Mouse (Mus musculus) C2C12 (cell line): ENCODE data around the gene Fars2. TPM values are rescaled to one million over a fixed set of nuclear protein-coding genes. Genes with fewer than 3 reads are reported as not detected.

Source experiments
- H3K27me3 ChIP-seq: one replicate; pipeline ENCODE4 v1.6.1; 2011; ENCODE audit not compliant: control insufficient read depth, insufficient read depth, insufficient read length
- H3K36me3 ChIP-seq: one replicate; pipeline ENCODE4 v1.6.1; 2011; ENCODE audit not compliant: control insufficient read depth, insufficient read depth
- H3K4me3 ChIP-seq: one replicate; pipeline ENCODE4 v1.5.1; 2011; ENCODE audit warnings: mild to moderate bottlenecking, control low read depth; ENCODE audit not compliant: poor library complexity, insufficient read depth, severe bottlenecking
- H3K79me2 ChIP-seq: one replicate; pipeline ENCODE4 v1.6.1; 2011; ENCODE audit not compliant: control insufficient read depth, insufficient read depth
- H3K79me3 ChIP-seq: one replicate; pipeline ENCODE4 v1.6.1; 2011; ENCODE audit warnings: low read depth, control low read depth
- H3ac ChIP-seq: one replicate; pipeline ENCODE3; 2011; ENCODE audit warnings: low read depth; ENCODE audit not compliant: control insufficient read depth, insufficient read length
- CEBPB ChIP-seq: IDR thresholded peaks from one replicate; pipeline ENCODE4 v1.6.1; 2011; ENCODE audit warnings: low read depth, mild to moderate bottlenecking, control low read depth, moderate library complexity
- CTCF ChIP-seq: IDR thresholded peaks from one replicate; pipeline ENCODE4 v1.5.1; 2011; ENCODE audit not compliant: control insufficient read depth, insufficient read depth, insufficient read length
- FOSL1 ChIP-seq: IDR thresholded peaks from one replicate; pipeline ENCODE4 v1.8.0; 2011; ENCODE audit warnings: mild to moderate bottlenecking, low read length; ENCODE audit not compliant: poor library complexity, insufficient read depth, severe bottlenecking
- MAX ChIP-seq: IDR thresholded peaks from one replicate; pipeline ENCODE4 v1.6.1; 2011; ENCODE audit warnings: mild to moderate bottlenecking, control low read depth
- MYOD1 ChIP-seq: IDR thresholded peaks from one replicate; pipeline ENCODE4 v1.6.1; 2011; ENCODE audit warnings: low read depth; ENCODE audit not compliant: control insufficient read depth, insufficient read length
- MYOG ChIP-seq: IDR thresholded peaks from one replicate; pipeline ENCODE4 v1.6.1; 2011; ENCODE audit not compliant: control insufficient read depth, insufficient read length; ENCODE audit errors: extremely low read depth
- USF1 ChIP-seq: IDR thresholded peaks from one replicate; pipeline ENCODE4 v1.6.1; 2011; ENCODE audit warnings: low read depth, mild to moderate bottlenecking, control low read depth, moderate library complexity
- polyA plus RNA-seq: library from polyadenylated mRNA; unstranded; fragments of >200 nt; fragmentation: generic; extraction: Trizol; gene quantifications from one replicate; pipeline ENCODE4 v1.2.1, GENCODE M21; 2012; ENCODE audit warnings: missing spikeins

The Fars2 gene
- polyA plus RNA-seq, 1 experiment: 25.9 TPM

GRCm38 (mm10) chr13:36467849-36468248 is 350.6 kb downstream of the Fars2 start:
- Histone ChIP-seq H3K4me3 (no peak overlapping the region), H3K79me2 (no peaks in the 10 kb centered on the region), H3K79me3 (no peaks in the 10 kb centered on the region), H3K36me3 (no peaks in the 10 kb centered on the region), H3ac (no peak overlapping the region), H3K27me3 (no peaks in the 10 kb centered on the region)
- no peak for TF ChIP-seq USF1
- no peak for TF ChIP-seq MAX
- no peak for TF ChIP-seq MYOG
- no peak for TF ChIP-seq MYOD1
- no peak for TF ChIP-seq FOSL1
- TF ChIP-seq CTCF: no peak
- TF ChIP-seq CEBPB: no peak

- no peaks in the 10 kb centered on the region for H3K36me3 ChIP-seq
- no peak overlapping the region for H3K4me3 ChIP-seq
- H3K79me2 ChIP-seq: no peaks in the 10 kb centered on the region
- no peaks in the 10 kb centered on the region for H3K79me3 ChIP-seq
- TF ChIP-seq MAX: no peak
- no peak for TF ChIP-seq MYOD1
- no peak for TF ChIP-seq CEBPB
- TF ChIP-seq USF1: no peak
- TF ChIP-seq FOSL1: no peak
- TF ChIP-seq MYOG: no peak
- TF ChIP-seq CTCF: no peak
- H3ac ChIP-seq: no peak overlapping the region
- H3K27me3 ChIP-seq: no peaks in the 10 kb centered on the region
Observed at GRCm38 (mm10) chr13:36468963-36469362, 351.8 kb downstream of the Fars2 start.

GRCm38 (mm10) chr13:36469412-36470125 is 352.4 kb downstream of the Fars2 start:
- TF ChIP-seq MAX: no peak
- TF ChIP-seq MYOD1: no peak
- no peak for TF ChIP-seq CTCF
- TF ChIP-seq CEBPB: no peak
- TF ChIP-seq MYOG: no peak
- no peaks in the 10 kb centered on the region for H3K27me3 ChIP-seq
- no peaks in the 10 kb centered on the region for H3K79me3 ChIP-seq
- no peak overlapping the region for H3ac ChIP-seq
- H3K36me3 ChIP-seq: no peaks in the 10 kb centered on the region
- no peak overlapping the region for H3K4me3 ChIP-seq
- H3K79me2 ChIP-seq: no peaks in the 10 kb centered on the region

GRCm38 (mm10) chr13:36477648-36478047 is 360.4 kb downstream of the Fars2 start:
- Histone ChIP-seq H3ac (no peak overlapping the region), H3K27me3 (no peaks in the 10 kb centered on the region), H3K36me3 (no peaks in the 10 kb centered on the region), H3K79me2 (no peaks in the 10 kb centered on the region), H3K4me3 (no peak overlapping the region), H3K79me3 (no peaks in the 10 kb centered on the region)
- no peak for TF ChIP-seq MYOD1

GRCm38 (mm10) chr13:36478243-36478642 is 361.0 kb downstream of the Fars2 start:
- Histone ChIP-seq H3K27me3 (no peaks in the 10 kb centered on the region), H3K79me3 (no peaks in the 10 kb centered on the region), H3ac (no peak overlapping the region), H3K79me2 (no peaks in the 10 kb centered on the region), H3K4me3 (no peak overlapping the region), H3K36me3 (no peaks in the 10 kb centered on the region)
- TF ChIP-seq MYOG (no peak), CEBPB (no peak), FOSL1 (no peak), USF1 (no peak), MAX (no peak), MYOD1 (no peak), CTCF (no peak)

GRCm38 (mm10) chr13:36480101-36480500 is 362.9 kb downstream of the Fars2 start:
- no peak overlapping the region for H3K4me3 ChIP-seq
- H3ac ChIP-seq: no peak overlapping the region
- H3K79me2 ChIP-seq: no peaks in the 10 kb centered on the region
- H3K36me3 ChIP-seq: no peaks in the 10 kb centered on the region
- H3K27me3 ChIP-seq: no peaks in the 10 kb centered on the region
- no peak for TF ChIP-seq MYOG
- no peak for TF ChIP-seq FOSL1
- TF ChIP-seq CTCF: no peak
- no peak for TF ChIP-seq MYOD1
- TF ChIP-seq MAX: no peak
- no peak for TF ChIP-seq USF1
- no peak for TF ChIP-seq CEBPB
- H3K79me3 ChIP-seq: no peaks in the 10 kb centered on the region
